Mouse (Mus musculus) intestine, embryonic 15.5 days (tissue): ENCODE measurements around the gene Tet3. TPM values are rescaled to one million over a fixed set of nuclear protein-coding genes. Genes with fewer than 3 reads are reported as not detected.

ENCODE experiments used
- ATAC-seq: fragments of 200-750 bp; cut with Nextera tagmentation; 2 replicates; pipeline ENCODE4 v1.8.0; 2017; ENCODE audit warnings: moderate TSS enrichment, moderate library complexity
- H3K27ac ChIP-seq: fragments of 300-500 bp; sonication (generic); 2 replicates; pipeline ENCODE4 v1.5.1; 2015; ENCODE audit warnings: mild to moderate bottlenecking, inconsistent platforms
- H3K27me3 ChIP-seq: fragments of 300-500 bp; sonication (generic); replicated peaks from 2 replicates; pipeline ENCODE4 v1.6.1; 2015; ENCODE audit warnings: inconsistent platforms
- H3K36me3 ChIP-seq: fragments of 300-500 bp; sonication (generic); 2 replicates; pipeline ENCODE4 v1.6.1; 2015; ENCODE audit warnings: inconsistent platforms
- H3K4me1 ChIP-seq: fragments of 300-500 bp; sonication (generic); replicated peaks from 2 replicates; pipeline ENCODE4 v1.6.1; 2015; ENCODE audit warnings: inconsistent platforms
- H3K4me2 ChIP-seq: fragments of 300-500 bp; sonication (generic); replicated peaks from 2 replicates; pipeline ENCODE4 v1.6.1; 2015; ENCODE audit warnings: mild to moderate bottlenecking, inconsistent platforms
- H3K4me3 ChIP-seq: fragments of 300-500 bp; sonication (generic); replicated peaks from 2 replicates; pipeline ENCODE4 v1.5.1; 2015; ENCODE audit warnings: inconsistent platforms
- H3K9ac ChIP-seq: fragments of 300-500 bp; sonication (generic); 2 replicates; pipeline ENCODE4 v1.6.1; 2015; ENCODE audit warnings: inconsistent platforms
- H3K9me3 ChIP-seq: fragments of 300-500 bp; sonication (generic); 2 replicates; pipeline ENCODE4 v1.6.1; 2016; ENCODE audit warnings: inconsistent platforms
- WGBS: fragments of 180-500 bp; shearing (Covaris S2); methylation state at CpG from one replicate; pipeline ENCODE4 v1.1.7; 2015; 5-methylcytosine and 5-hydroxymethylcytosine counted together
- polyA plus RNA-seq: library from polyadenylated mRNA; unstranded; fragments of >200 nt; fragmentation: Nextera tagmentation; extraction: Ambion mirVana; gene quantifications from 2 replicates; pipeline ENCODE4 v1.2.1, GENCODE M21; 2015

Tet3 gene
- polyA plus RNA-seq, 1 experiment from 2014 or later: 41.8 TPM

DNA sequence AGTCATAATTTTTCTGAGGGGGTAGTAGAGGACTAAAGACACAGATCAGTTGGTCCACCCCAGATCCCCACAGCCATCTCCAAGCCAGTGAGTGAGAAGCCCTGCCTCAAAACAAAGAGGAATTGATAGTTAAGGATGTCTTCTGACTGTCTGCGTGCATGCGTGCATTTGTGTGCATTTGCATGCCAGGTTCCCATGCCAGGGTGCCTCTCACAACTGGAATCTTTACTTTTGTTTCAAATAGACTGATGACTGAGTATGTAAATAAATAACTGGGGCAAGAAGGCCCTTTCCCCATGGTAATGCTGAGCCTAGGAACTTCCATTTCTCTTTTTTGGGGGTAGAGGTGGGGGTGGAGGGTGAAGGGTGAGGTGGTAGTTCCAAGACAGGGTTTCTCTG is 41.8 kb downstream of the Tet3 start:
- H3K27me3 ChIP-seq: no peaks in the 10 kb centered on the region
- no peaks in the 10 kb centered on the region for H3K36me3 ChIP-seq
- H3K9me3 ChIP-seq: no peaks in the 10 kb centered on the region
- 82% methylated on average over 2 of the region's 2 CpGs for WGBS
- H3K9ac ChIP-seq: no peak overlapping the region
- H3K4me2 ChIP-seq: no peak overlapping the region
- ATAC-seq: no peak
- peaks cover 60% of the 10 kb centered on the region for H3K4me1 ChIP-seq
- no peak overlapping the region for H3K4me3 ChIP-seq
- H3K27ac ChIP-seq: no peak overlapping the region

DNA sequence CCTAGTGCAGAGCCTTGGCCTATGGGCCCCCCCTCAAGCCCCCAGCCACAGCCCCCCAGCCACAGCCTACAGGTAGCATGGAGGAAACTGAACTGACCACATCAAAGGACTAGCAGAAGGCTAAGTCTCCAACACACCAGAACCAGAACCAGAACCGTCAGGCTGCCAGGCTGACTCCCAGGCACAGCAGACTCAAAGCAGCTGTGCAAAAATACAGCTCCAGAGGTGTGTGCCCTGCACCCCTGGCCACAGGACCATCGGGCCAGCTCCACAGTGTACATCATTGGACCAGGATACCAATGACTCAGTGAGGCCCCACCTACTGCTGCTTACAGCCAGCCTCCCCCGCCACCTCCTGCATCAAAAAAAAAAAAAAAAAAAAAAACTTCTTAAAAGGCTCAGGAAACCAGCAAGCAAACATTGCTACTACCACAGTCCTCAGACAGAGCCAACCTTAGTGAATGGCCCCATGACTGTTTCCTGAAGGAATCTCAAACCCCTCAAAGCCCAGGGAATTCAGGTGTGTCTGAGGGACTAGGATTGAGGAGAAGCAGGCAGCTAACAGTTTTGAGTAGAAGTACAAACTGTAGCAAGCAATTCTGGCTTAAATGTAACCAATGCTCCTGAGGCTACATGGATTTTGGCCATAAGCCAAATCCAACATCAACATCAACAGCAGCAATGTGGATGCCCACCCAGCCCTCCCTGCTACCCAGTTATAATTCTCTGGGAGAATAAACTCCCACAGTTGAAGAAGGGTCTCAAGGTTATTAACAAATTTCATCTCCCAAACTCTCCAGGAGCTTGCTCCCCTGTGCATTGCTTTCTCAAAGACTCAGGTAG is 42.4 kb downstream of the Tet3 start:
- no peaks in the 10 kb centered on the region for H3K27me3 ChIP-seq
- ATAC-seq: peak; percentile 44
- H3K36me3 ChIP-seq: no peaks in the 10 kb centered on the region
- H3K9ac ChIP-seq: no peak overlapping the region
- H3K4me3 ChIP-seq: no peak overlapping the region
- H3K4me1 ChIP-seq: peaks cover 60% of the 10 kb centered on the region
- 65% methylated on average over 3 of the region's 3 CpGs for WGBS
- peak overlapping the region; percentile 76 for H3K27ac ChIP-seq
- no peak overlapping the region for H3K4me2 ChIP-seq
- no peaks in the 10 kb centered on the region for H3K9me3 ChIP-seq

DNA sequence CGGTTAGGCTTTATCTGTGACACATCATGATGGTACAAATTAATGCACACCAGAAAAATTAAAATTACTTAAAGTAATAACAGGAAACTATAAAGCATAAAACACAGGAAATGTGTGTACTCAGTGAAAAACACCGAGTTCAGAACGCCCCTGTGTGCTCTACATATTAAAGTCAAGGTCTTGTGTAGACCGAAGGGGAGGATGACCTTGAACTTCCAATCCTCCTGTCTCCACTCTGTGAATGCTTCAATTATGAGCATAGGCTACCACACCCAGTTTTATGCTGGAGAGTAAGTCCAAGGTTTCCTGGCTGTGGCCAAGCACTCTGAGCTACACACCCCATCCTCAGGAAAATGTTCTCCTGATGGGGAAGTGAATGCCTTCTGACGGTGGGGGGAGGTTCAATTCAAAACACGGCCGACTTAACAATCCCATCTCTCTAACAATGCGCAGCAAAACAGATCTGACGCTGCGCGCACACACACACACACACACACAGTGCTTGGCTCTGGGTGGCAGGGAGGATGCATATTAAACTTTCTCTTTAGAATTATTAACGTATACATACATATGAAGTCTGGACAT is 43.4 kb downstream of the Tet3 start:
- H3K27me3 ChIP-seq: no peaks in the 10 kb centered on the region
- no peak overlapping the region for H3K4me3 ChIP-seq
- WGBS: 65% methylated on average over 12 of the region's 12 CpGs
- peak overlapping the region; percentile 76 for H3K27ac ChIP-seq
- H3K9me3 ChIP-seq: no peaks in the 10 kb centered on the region
- no peak overlapping the region; the same call in 1 of the 2 replicates for H3K4me2 ChIP-seq
- H3K36me3 ChIP-seq: no peaks in the 10 kb centered on the region
- peak; percentile 81 for ATAC-seq
- no peak overlapping the region for H3K9ac ChIP-seq
- peaks cover 57% of the 10 kb centered on the region for H3K4me1 ChIP-seq

DNA sequence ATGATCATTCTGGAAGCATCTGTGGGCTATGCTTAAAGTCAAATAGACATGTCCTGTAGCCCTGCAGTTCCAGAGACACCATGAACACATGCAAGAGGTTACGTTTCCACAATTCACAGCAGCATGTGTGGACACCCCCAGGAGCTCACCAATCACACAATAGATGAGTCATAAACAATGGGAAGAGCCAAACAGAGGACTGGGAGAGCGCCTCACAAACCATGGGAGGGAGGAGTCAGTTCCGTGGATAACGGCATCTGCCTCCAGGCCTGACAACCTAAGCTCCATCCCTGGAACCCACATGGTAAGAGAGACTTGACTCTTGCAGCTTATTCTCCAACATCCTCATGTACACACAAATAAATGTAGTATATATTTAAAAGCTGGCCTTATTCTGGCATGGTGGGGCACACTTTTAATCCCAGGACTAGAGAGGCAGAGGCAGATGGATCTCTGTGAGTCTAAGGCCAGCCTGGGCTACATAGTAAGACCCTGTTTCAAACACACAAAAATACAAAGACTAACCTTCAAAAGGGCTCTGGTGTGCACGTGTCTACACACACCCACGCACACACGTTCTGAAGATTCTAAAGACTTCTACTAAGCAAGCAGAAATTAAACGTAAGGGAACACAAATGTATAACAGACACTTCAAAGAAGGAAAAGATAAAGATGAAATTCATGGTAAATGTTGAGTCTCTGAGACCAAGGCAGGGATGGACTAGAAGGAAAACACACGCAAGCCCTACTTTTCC is 44.1 kb downstream of the Tet3 start:
- H3K4me1 ChIP-seq: peaks cover 58% of the 10 kb centered on the region
- WGBS: 77% methylated on average over 9 of the region's 9 CpGs
- no peaks in the 10 kb centered on the region for H3K27me3 ChIP-seq
- ATAC-seq: no peak
- no peak overlapping the region for H3K4me2 ChIP-seq
- H3K9me3 ChIP-seq: no peaks in the 10 kb centered on the region
- H3K9ac ChIP-seq: no peak overlapping the region
- 0 out of 2 replicates have a peak overlapping the region, but pooled peaks have one; percentile 22 for H3K27ac ChIP-seq
- no peak overlapping the region for H3K4me3 ChIP-seq
- H3K36me3 ChIP-seq: no peaks in the 10 kb centered on the region

DNA sequence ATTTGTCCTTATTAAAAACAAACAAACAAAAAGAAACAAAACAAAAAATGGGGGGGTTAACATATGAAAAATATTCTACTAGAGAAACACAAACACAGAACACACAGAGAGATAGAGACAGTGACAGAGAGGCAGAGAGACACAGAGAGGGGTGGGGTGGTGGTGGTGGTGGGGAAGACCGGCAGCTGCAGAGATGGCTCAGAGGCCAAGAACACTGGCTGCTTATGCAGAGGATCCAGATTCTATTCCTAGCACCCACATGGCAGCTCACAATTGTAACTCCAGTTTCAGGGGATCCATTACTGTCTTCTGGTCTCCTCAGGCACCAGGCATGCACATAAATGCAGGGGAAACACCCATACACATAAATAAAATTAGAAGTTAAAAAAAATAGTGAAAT is 45.2 kb downstream of the Tet3 start:
- no peaks in the 10 kb centered on the region for H3K36me3 ChIP-seq
- no peak for ATAC-seq
- H3K4me3 ChIP-seq: no peak overlapping the region
- H3K9me3 ChIP-seq: no peaks in the 10 kb centered on the region
- H3K27ac ChIP-seq: no peak overlapping the region
- 67% methylated on average over 1 of the region's 1 CpGs for WGBS
- H3K4me2 ChIP-seq: no peak overlapping the region
- H3K9ac ChIP-seq: no peak overlapping the region
- no peaks in the 10 kb centered on the region for H3K27me3 ChIP-seq
- peaks cover 51% of the 10 kb centered on the region for H3K4me1 ChIP-seq

DNA sequence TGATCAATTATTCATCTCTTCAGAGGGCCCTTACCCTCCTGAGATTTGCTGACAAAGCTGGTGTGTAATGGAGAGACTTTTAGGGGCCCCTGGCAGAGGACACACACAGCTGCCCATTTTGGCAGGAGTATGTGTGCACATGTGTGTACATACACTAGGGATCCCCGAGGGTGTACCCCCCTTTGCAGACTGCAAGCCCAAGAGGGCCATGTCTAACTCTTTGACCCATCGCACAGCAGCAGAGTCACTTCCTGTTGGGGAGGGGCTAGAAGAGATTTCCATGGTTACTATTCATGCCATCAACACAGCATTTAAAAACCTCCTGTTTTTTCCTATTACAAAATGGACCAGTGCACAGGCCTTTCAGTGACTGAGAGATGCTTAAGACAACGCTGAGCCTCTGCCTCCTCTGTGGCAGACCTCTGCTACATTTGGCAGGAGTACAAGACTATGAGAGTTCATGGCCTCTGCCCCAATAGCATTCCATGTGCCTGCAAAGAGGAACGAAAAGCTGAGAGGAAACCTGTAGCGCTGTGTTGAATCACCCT is 46.0 kb downstream of the Tet3 start:
- Histone ChIP-seq H3K9me3 (no peaks in the 10 kb centered on the region), H3K27me3 (no peaks in the 10 kb centered on the region), H3K4me2 (no peak overlapping the region; the same call in 1 of the 2 replicates), H3K4me3 (no peak overlapping the region), H3K4me1 (peaks cover 45% of the 10 kb centered on the region), H3K9ac (no peak overlapping the region), H3K36me3 (no peaks in the 10 kb centered on the region), H3K27ac (peak overlapping the region; percentile 45; the same call in 1 of the 2 replicates)
- 43% methylated on average over 5 of the region's 5 CpGs for WGBS
- peak; percentile 18; the same call in 1 of the 2 replicates for ATAC-seq

DNA sequence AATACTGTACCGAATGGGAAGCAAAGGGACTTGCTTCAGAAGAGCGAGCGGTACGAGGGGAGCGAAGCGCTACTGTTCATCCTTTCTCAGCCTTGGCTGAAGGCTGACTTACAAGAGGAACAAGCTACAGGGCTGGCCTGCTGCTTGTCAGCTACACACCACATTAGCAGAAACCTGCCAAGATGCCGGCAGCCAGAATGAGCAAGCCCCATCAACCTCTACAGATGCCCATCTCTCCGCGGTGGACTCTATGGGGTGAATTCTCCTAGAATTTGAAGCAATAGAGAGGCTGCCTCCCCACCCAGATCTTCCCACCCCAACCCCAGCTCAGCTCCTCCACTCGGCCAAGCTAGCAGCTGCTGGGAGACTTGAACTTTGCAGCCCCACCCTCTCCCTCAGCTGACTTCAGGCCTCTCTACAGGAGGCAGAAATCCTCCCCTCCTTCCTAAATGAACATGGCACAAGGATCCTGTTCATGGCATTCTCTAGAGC is 46.5 kb downstream of the Tet3 start:
- Histone ChIP-seq H3K4me3 (no peak overlapping the region), H3K36me3 (no peaks in the 10 kb centered on the region), H3K4me1 (peaks cover 42% of the 10 kb centered on the region), H3K27ac (peak overlapping the region; percentile 45; the same call in 1 of the 2 replicates), H3K4me2 (no peak overlapping the region; the same call in 1 of the 2 replicates), H3K9ac (no peak overlapping the region), H3K9me3 (no peaks in the 10 kb centered on the region), H3K27me3 (no peaks in the 10 kb centered on the region)
- no peak for ATAC-seq
- WGBS: 80% methylated on average over 10 of the region's 10 CpGs

DNA sequence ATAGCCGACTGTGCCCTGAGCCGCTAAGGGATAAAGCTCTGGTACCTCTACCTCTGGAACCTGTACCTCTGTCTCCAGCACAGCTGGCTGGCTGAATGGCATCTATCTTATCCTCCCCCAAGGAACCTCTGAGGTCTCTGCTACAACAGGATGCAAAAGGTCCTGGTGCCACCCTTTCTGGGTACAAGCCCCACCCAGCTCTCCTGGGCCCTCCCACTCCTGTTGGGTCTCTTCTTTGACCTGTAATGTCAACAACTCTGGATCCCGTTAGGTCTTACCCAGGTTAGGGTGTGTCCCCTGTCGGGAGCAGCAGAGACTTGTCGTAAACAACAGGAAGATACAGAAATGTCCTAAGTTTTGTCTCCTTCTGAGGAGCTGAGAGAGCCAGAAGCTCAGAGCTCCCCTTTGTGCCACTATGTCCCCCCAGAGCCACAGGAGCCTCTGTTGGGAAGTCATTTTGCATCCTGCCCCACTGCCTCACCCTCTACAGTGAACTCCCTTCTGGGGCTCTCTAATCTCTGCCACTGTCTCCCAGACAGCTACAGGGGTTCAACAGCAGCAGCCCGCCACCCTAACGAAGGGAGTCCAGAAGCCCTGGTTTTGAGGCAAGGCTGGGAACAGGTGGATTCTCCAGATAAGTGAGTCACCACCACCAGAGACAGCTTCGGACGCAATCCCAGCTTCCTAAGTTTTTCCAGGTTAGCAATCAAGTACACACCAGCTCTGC is 47.1 kb downstream of the Tet3 start:
- Histone ChIP-seq H3K27ac (0 out of 2 replicates have a peak overlapping the region, but pooled peaks have one; percentile 45), H3K4me1 (peaks cover 36% of the 10 kb centered on the region)

DNA sequence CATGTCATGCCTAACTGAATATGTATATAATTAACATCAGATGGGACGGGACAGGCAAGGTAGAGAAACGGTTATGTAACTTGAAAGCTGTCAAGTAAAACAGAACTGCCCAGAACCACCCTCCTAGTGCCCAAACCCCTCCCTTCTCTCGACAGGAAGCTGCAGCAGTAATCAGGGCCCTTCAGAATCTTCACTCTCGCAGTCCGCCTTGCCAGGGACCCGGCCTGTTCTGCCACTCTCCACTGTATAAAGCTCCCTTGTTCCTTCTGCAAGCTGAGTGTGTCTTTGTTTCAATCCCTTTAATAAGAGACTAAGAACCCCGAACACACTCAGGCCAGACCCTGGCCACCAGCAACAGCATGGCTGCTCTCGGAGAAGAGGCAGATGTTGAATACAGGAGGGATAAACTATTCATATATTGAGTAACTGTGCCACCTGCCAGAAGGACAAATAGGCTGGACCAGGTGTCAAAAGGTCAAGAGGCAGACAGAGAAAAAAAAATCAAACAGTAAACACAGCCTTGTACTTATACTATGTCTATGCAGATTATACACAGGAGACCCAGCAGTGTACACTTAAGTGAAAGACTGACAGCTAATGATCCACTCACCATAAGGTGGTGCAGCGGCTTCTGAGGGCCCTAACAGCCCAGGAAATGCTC is 48.7 kb downstream of the Tet3 start:
- no peak overlapping the region for H3K27ac ChIP-seq
- ATAC-seq: no peak
- H3K4me2 ChIP-seq: no peak overlapping the region
- H3K36me3 ChIP-seq: no peaks in the 10 kb centered on the region
- WGBS: 57% methylated on average over 9 of the region's 9 CpGs
- H3K27me3 ChIP-seq: no peaks in the 10 kb centered on the region
- peaks cover 31% of the 10 kb centered on the region for H3K4me1 ChIP-seq
- H3K9me3 ChIP-seq: no peaks in the 10 kb centered on the region
- H3K9ac ChIP-seq: no peak overlapping the region
- H3K4me3 ChIP-seq: no peak overlapping the region

More for the DNA sequence above, 47.1 kb downstream of the Tet3 start:
- Histone ChIP-seq H3K9ac (no peak overlapping the region), H3K4me3 (no peak overlapping the region), H3K4me2 (no peak overlapping the region), H3K9me3 (no peaks in the 10 kb centered on the region), H3K27me3 (no peaks in the 10 kb centered on the region), H3K36me3 (no peaks in the 10 kb centered on the region)
- no peak for ATAC-seq
- 68% methylated on average over 9 of the region's 9 CpGs for WGBS

DNA sequence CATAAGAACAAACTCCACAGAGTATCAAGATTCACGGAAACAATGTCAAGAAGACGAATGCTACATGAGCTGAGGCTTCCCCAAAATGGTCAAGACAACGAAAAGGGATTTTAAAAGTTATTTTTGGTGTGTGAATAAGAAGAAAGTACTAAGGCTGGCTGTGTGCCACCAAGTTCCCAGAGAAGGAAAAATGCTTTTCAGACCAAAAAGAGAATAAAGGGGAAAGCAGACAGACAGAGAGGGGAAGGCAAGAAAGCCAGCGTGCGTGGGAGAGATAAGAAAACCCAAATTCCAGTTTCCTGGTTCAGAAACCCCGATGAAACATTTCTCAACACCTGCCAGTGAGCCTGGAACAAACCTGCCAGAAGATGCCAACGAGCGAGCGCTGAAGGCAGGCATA is 50.4 kb downstream of the Tet3 start:
- H3K4me1 ChIP-seq: peaks cover 26% of the 10 kb centered on the region
- H3K4me3 ChIP-seq: no peak overlapping the region
- peak overlapping the region; percentile 51 for H3K27ac ChIP-seq
- 64% methylated on average over 9 of the region's 9 CpGs for whole genome bisulfite sequencing
- no peak overlapping the region for H3K9ac ChIP-seq
- peaks cover 12% of the 10 kb centered on the region; the same call in 1 of the 2 replicates for H3K36me3 ChIP-seq
- no peaks in the 10 kb centered on the region for H3K9me3 ChIP-seq
- H3K4me2 ChIP-seq: no peak overlapping the region
- ATAC-seq: no peak
- no peaks in the 10 kb centered on the region for H3K27me3 ChIP-seq

DNA sequence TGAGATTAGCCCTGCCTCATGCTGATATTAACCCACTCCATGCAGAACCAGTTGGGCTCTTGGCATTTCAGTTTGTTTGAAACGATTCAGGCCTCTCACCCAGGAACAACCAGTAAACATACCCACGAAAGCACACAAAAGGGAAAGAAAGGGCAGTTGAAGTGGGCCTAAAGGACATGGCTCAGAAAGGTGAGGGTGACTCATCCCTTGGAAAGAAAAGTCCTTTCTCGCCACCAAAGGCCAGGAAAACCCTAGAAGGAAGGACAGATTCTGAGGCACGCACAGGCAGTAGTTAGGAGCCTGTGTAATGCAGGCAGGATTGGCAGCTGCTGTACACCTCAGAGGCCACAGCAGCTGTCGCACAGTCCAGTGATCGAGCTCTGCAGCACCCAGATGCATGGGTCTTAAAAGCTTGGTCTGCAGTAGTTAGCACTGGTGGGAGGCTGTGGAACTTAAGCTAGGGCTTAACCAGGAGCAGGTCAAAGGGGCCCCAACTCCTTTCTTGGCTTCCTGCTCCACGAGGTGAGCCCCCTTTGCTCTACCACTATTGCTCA is 53.3 kb downstream of the Tet3 start:
- H3K9ac ChIP-seq: no peak overlapping the region
- ATAC-seq: no peak
- H3K4me1 ChIP-seq: peaks cover 3% of the 10 kb centered on the region; the same call in 1 of the 2 replicates
- H3K4me3 ChIP-seq: no peak overlapping the region
- H3K9me3 ChIP-seq: no peaks in the 10 kb centered on the region
- WGBS: 88% methylated on average over 7 of the region's 7 CpGs
- peaks cover 32% of the 10 kb centered on the region for H3K36me3 ChIP-seq
- H3K27ac ChIP-seq: no peak overlapping the region
- H3K4me2 ChIP-seq: no peak overlapping the region
- no peaks in the 10 kb centered on the region for H3K27me3 ChIP-seq
